Mouse (Mus musculus): ENCODE results near the gene Mrnip. TPM values are rescaled to one million over a fixed set of nuclear protein-coding genes. Genes with fewer than 3 reads are reported as not detected.
A peak's percentile ranks its signal among the peaks of the same experiment; 100 is the strongest.

The Mrnip gene
- total RNA-seq, 2 experiments from 2014 or later, result 15.1 to 18.1 TPM

- DNase-seq (ENCODE audit: low spot score in 2 of 2), result no peak
- intact Hi-C loops (cut with DNase I), result no loop called here
These were observed 18.5 kb upstream of the Mrnip start for GRCm38 (mm10) chr11:50155785-50156184.

- no peak for DNase-seq (ENCODE audit: low spot score in 2 of 2)
- intact Hi-C loops (cut with DNase I), result no loop called here
These were observed 17.5 kb upstream of the Mrnip start for GRCm38 (mm10) chr11:50156725-50157258.

DNA sequence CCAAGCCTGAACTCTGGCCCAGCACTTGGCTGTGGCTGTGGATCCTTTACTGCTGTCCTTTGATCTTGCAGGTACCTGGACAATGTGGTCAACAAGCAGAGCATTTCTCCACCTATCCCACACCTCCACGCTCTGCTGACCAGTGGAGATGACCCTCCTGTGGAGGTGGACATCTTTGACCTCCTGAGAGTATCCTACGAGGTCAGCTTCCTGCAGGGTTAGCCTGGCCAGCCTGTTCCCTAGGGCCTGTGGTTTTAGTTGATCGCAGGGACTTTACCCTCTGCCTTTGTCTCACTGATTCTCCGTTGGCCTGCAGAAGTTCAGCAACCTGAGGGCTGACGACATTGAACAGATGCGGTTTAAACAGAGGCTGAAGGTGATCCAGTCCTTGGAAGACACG lies 15.9 kb upstream of the Mrnip start:
- intact Hi-C loops (cut with DNase I), result no loop called here
- DNase-seq (ENCODE audit: low spot score in 2 of 2), result no peak

DNA sequence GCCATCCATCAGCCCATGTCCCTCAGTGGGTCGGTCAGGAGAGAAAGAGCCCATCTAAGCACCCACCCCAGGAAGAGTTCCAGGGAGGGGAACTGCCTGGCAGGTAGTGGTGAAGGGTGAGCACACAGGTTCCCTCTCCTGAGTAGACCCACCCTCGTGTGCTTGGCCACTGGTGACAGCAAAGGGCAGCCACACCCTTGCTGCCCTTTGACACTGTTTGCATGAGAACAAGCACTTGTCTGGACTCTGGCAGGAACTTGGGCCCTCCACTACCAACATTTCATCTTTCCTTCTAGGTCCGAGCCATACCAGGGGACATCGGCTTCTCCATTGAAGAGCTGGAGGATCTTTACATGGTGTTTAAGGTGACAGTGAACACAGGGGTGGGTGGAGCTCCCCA lies 14.9 kb upstream of the Mrnip start:
- intact Hi-C loops (cut with DNase I), result no loop called here
- DNase-seq (ENCODE audit: low spot score in 2 of 2), result no peak

GRCm38 (mm10) chr11:50161578-50162304 lies 12.5 kb upstream of the Mrnip start:
- intact Hi-C loops (cut with DNase I), result no loop called here
- DNase-seq (ENCODE audit: low spot score in 2 of 2), result peak; percentile 53 to 55

DNA sequence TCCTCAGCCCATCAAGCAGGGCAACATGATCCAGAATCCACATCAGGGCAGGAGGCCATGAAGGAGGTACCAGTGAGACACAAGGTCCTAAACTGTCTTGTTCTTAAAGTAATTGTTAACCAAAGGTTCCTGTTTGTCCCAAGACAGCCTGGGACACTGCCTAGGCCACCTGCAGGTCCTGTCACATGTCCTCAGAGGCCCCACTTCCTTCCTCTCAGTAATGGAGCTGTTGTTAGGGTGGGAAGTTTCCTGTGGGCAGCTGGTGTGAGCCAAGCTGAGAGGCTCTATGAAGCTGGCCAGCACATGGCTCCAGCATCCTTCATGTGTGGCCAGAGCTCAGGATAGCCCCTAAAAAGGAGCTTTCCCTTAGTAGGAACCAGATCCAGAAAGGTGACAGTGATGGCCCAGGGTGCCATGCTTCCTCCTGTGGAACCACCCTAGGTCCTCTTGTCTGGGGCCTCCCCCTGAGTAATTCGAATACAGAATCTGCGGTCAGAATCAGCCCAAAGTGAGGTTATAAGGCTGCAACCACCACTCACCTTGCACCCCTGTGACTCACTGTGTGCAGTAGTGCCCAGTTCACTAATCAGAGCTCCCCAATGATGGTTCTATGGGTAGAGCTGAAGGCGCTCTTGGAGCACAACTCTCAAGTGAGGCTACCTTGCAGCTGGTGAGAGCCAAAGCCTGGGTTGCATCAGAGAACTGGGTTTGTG lies 11.8 kb upstream of the Mrnip start:
- DNase-seq (ENCODE audit: low spot score in 2 of 2), result no peak
- intact Hi-C loops (cut with DNase I), result no loop called here

DNA sequence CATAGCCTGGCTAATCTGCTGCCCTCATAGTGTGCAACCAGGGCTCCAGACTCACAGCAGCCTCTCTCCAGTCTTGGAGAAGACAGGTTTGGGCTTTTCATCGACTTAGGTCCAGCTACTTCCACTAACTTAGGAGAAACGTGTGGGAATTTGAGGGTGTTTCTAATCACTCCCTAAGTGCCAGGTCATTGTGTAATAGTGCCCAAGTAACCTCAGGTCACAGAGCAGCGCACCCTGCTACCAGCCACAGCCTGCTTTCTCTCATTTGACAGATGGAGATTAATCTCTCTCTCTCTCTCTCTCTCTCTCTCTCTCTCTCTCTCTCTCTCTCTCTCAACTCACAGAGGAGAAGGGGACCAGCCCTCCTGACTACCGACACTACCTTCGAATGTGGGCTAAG lies 5.9 kb upstream of the Mrnip start:
- intact Hi-C loops (cut with DNase I), result no loop called here
- DNase-seq (ENCODE audit: low spot score in 2 of 2), result no peak

DNA sequence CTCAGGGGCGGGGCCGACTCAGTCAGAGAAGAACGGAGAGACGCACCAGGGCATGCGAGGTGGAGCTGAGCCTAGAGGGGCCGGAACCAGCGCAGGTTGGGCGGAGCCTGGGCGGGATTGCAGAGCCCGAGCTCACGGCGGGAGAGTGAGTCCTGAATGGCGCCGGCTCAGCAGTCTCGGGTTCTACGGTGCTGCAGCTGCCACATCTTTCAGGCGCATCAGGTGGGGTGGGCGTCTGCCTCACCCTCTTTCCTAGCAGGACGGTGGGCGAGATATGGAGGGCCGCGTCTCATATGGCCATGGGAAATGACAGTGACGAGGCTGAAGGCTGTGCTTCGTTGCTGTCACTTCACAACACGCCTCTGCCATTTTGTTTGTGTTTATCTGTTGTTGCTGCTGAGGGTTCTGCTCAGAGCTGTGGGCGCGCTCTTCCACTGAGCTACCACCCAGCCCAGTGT lies 515 bp downstream of the Mrnip start:
- DNase-seq (ENCODE audit: low spot score in 2 of 2), result peak; percentile 97 to 98
- intact Hi-C loops (cut with DNase I), result no loop called here

DNA sequence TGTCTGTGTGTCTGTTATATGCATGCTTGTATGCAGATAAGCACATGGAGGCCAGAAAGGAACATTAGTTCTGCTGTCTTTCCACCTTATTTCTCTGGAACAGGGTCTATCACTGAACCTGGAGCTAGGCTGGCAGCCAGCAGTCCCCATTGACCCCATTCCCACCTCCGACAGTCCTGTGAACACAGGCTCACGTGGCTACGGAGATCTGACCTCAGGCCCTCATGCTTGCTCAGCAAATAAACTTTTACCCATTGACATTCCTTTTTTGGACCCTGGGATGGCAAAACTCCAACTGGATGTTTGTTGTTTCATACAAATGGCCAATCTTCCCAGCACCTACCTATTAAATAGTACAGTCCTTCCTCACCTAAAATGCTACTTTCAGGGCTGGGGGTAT lies 2.1 kb downstream of the Mrnip start:
- intact Hi-C loops (cut with DNase I), result no loop called here
- no peak for DNase-seq (ENCODE audit: low spot score in 2 of 2)

- intact Hi-C loops (cut with DNase I), result no loop called here
- DNase-seq (ENCODE audit: low spot score in 2 of 2), result peak in 1 of 2 experiments; percentile 51
These were observed 2.9 kb downstream of the Mrnip start for GRCm38 (mm10) chr11:50177111-50177510.

GRCm38 (mm10) chr11:50178532-50179488 lies 4.6 kb downstream of the Mrnip start:
- DNase-seq (ENCODE audit: low spot score in 2 of 2), result no peak
- intact Hi-C loops (cut with DNase I), result no loop called here

GRCm38 (mm10) chr11:50180478-50181231 lies 6.4 kb downstream of the Mrnip start:
- DNase-seq (ENCODE audit: low spot score in 2 of 2), result no peak
- intact Hi-C loops (cut with DNase I), result no loop called here

GRCm38 (mm10) chr11:50182702-50183101 lies 8.5 kb downstream of the Mrnip start:
- intact Hi-C loops (cut with DNase I), result no loop called here
- DNase-seq (ENCODE audit: low spot score in 2 of 2), result no peak

DNA sequence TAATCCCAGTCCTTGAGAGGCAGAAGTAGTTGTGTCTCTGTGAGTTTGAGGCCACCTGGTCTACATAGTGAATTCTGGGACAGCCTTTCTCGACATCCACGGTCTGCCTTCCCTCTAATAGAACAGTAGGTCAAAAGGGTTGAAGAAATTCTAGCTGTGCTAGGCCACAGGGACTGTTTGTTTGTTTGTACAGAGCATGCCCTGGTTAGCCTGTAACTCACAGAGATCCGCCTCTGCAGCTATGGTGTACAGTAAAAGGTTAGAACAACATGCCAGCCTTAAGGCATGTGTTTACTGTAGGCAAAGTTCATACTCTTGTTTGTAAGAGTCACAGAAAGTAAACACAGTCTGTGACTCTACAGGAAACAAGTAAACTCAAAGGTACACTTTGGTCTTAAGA lies 10.5 kb downstream of the Mrnip start:
- intact Hi-C loops (cut with DNase I), result no loop called here
- DNase-seq (ENCODE audit: low spot score in 2 of 2), result no peak

DNA sequence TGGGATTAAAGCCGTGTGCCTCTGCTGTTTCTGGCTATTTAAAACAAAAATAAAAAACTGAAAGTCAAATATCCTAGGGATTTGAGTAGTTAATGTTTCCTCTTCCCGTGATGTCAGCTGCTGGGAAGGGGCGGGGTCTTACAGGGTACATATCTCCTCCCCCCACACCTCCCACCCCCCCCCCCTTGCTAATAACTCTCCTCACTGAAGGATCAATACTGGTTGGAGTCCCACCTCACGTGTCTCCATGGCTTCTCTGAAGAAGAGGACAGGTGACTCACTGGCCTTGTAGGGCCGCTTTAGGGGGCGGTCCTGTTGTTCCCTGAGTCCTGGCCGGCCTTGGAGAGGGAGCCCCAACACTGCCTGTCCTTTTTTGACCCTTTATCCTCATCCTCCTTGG lies 14.4 kb downstream of the Mrnip start:
- no peak for DNase-seq (ENCODE audit: low spot score in 2 of 2)
- intact Hi-C loops (cut with DNase I), result no loop called here

GRCm38 (mm10) chr11:50190362-50190761 lies 16.1 kb downstream of the Mrnip start:
- intact Hi-C loops (cut with DNase I), result no loop called here
- no peak for DNase-seq (ENCODE audit: low spot score in 2 of 2)

GRCm38 (mm10) chr11:50192278-50192677 lies 18.0 kb downstream of the Mrnip start:
- intact Hi-C loops (cut with DNase I), result no loop called here

GRCm38 (mm10) chr11:50194070-50194469 lies 19.8 kb downstream of the Mrnip start:
- intact Hi-C loops (cut with DNase I), result no loop called here
- no peak for DNase-seq (ENCODE audit: low spot score in 2 of 2)

More at GRCm38 (mm10) chr11:50192278-50192677, 18.0 kb downstream of the Mrnip start:
- DNase-seq (ENCODE audit: low spot score in 2 of 2), result no peak

DNA sequence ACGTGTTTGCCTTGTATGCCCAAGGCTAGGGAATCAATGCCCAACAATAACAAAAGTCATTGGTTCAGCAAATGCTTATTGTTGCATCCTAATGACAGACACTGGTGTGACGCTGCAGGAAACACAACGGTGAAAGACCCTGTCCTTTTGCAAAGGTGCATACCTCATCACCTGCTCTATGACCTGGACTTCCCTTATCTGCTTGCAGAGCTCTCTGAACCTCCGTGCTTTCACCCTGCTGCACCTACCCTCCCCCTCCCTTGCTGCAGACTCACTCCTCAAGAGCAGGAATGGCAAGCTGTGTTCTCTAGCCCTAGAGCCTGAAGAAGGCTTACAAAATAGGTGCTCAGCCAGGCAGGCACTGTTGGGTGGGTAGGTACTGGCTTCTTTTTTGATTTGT lies 20.5 kb downstream of the Mrnip start:
- intact Hi-C loops (cut with DNase I), result no loop called here
- no peak for DNase-seq (ENCODE audit: low spot score in 2 of 2)

Data from left cerebral cortex, postnatal 14 days (tissue).